Mouse (Mus musculus): ENCODE data around the gene Nxn. TPM values are rescaled to one million over a fixed set of nuclear protein-coding genes. Genes with fewer than 3 reads are reported as not detected.
A peak's percentile ranks its signal among the peaks of the same experiment; 100 is the strongest.

The Nxn gene
- polyA plus RNA-seq, 1 experiment from 2014 or later, result 26.0 TPM

- Histone ChIP-seq H3K9me3 (replicated peaks; ENCODE audit: low read length) (no peaks in the 10 kb centered on the region), H3K9ac (ENCODE audit: low read depth, low read length) (no peak overlapping the region), H3K4me2 (ENCODE audit: low read length) (no peak overlapping the region), H3K27me3 (ENCODE audit: insufficient read depth, low read length) (no peaks in the 10 kb centered on the region), H3K4me1 (replicated peaks; ENCODE audit: insufficient read depth, low read length) (peaks cover 9% of the 10 kb centered on the region), H3K27ac (no peak overlapping the region), H3K4me3 (replicated peaks; ENCODE audit: low read depth, low read length) (no peak overlapping the region), H3K36me3 (ENCODE audit: insufficient read depth, low read length) (0 out of 2 replicates have a peak, but pooled peaks cover 12% of the 10 kb centered on the region)
- DNase-seq (ENCODE audit: low spot score) (no peak), ATAC-seq (replicated peaks; ENCODE audit: low FRiP score, low read depth) (no peak)
- TF ChIP-seq CTCF (IDR thresholded peaks at IDR 0.05; ENCODE audit: low read depth), result no peak
These were observed 152.5 kb downstream of the Nxn start for GRCm38 (mm10) chr11:76246439-76246838.

GRCm38 (mm10) chr11:76243811-76244546 lies 155.0 kb downstream of the Nxn start:
- Histone ChIP-seq H3K4me2 (ENCODE audit: low read length) (peak overlapping the region; percentile 76), H3K27ac (peak overlapping the region; percentile 73; the same call in 1 of the 2 replicates), H3K9ac (ENCODE audit: low read depth, low read length) (peak overlapping the region; percentile 83), H3K4me1 (replicated peaks; ENCODE audit: insufficient read depth, low read length) (peaks cover 9% of the 10 kb centered on the region), H3K9me3 (replicated peaks; ENCODE audit: low read length) (no peaks in the 10 kb centered on the region), H3K36me3 (ENCODE audit: insufficient read depth, low read length) (peaks cover 12% of the 10 kb centered on the region; the same call in 1 of the 2 replicates), H3K27me3 (ENCODE audit: insufficient read depth, low read length) (no peaks in the 10 kb centered on the region), H3K4me3 (replicated peaks; ENCODE audit: low read depth, low read length) (peak overlapping the region; percentile 76)
- no peak for DNase-seq (ENCODE audit: low spot score)
- ATAC-seq (replicated peaks; ENCODE audit: low FRiP score, low read depth), result peak; percentile 57
- TF ChIP-seq CTCF (IDR thresholded peaks at IDR 0.05; ENCODE audit: low read depth), result no peak
- WGBS, result 2% methylated on average over 34 of the region's 34 CpGs

- H3K27ac ChIP-seq, result peak within 1 kb of the TSS; percentile 73
- peak within 1 kb of the TSS; percentile 83 for H3K9ac ChIP-seq (ENCODE audit: low read depth, low read length)
- DNase-seq (ENCODE audit: low spot score) (peak; percentile 94), ATAC-seq (replicated peaks; ENCODE audit: low FRiP score, low read depth) (peak; percentile 86)
- peaks cover 9% of the 10 kb centered on the region for H3K4me1 ChIP-seq (replicated peaks; ENCODE audit: insufficient read depth, low read length)
- no peaks in the 10 kb centered on the region for H3K27me3 ChIP-seq (ENCODE audit: insufficient read depth, low read length)
- whole genome bisulfite sequencing, result under 1% methylated on average over 61 of the region's 61 CpGs
- no peak for TF ChIP-seq CTCF (IDR thresholded peaks at IDR 0.05; ENCODE audit: low read depth)
- peak within 1 kb of the TSS; percentile 76 for H3K4me2 ChIP-seq (ENCODE audit: low read length)
- no peaks in the 10 kb centered on the region for H3K9me3 ChIP-seq (replicated peaks; ENCODE audit: low read length)
- peaks cover 6% of the 10 kb centered on the region; the same call in 1 of the 2 replicates for H3K36me3 ChIP-seq (ENCODE audit: insufficient read depth, low read length)
- peak within 1 kb of the TSS; percentile 76 for H3K4me3 ChIP-seq (replicated peaks; ENCODE audit: low read depth, low read length)
These were observed 155.8 kb downstream of the Nxn start, which contains the start of the genes Mrm3 and Glod4 for GRCm38 (mm10) chr11:76242901-76243810. TSS of gene Mrm3 (plus strand) at chr11:76243715. TSS of gene Glod4 (minus strand) at chr11:76243725.

DNA sequence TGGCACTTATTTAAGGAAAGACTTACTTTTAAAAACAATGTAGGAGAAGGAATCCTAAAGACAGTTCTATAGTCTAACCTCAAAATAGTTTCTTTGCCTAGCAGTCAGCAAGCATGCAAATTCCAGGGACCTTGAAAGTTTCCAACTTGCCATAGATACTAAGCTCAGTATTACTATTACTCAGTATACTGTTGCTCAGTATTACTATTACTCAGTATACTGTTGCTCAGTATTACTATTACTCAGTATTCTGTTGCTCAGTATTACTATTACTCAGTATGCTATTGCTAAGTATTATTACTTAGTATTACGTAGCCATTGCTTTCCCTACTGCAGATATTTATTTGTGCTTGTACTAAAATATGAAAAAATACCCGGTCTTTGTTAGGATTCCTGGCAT lies 159.2 kb downstream of the Nxn start:
- WGBS, result 99% methylated on average over 2 of the region's 2 CpGs
- Histone ChIP-seq H3K4me2 (ENCODE audit: low read length) (no peak overlapping the region), H3K27me3 (ENCODE audit: insufficient read depth, low read length) (no peaks in the 10 kb centered on the region), H3K4me1 (replicated peaks; ENCODE audit: insufficient read depth, low read length) (peaks cover 9% of the 10 kb centered on the region), H3K4me3 (replicated peaks; ENCODE audit: low read depth, low read length) (no peak overlapping the region), H3K9me3 (replicated peaks; ENCODE audit: low read length) (no peaks in the 10 kb centered on the region), H3K27ac (no peak overlapping the region), H3K9ac (ENCODE audit: low read depth, low read length) (no peak overlapping the region), H3K36me3 (ENCODE audit: insufficient read depth, low read length) (peaks cover 20% of the 10 kb centered on the region)
- no peak for DNase-seq (ENCODE audit: low spot score)
- TF ChIP-seq CTCF (IDR thresholded peaks at IDR 0.05; ENCODE audit: low read depth), result no peak
- ATAC-seq (replicated peaks; ENCODE audit: low FRiP score, low read depth), result no peak

DNA sequence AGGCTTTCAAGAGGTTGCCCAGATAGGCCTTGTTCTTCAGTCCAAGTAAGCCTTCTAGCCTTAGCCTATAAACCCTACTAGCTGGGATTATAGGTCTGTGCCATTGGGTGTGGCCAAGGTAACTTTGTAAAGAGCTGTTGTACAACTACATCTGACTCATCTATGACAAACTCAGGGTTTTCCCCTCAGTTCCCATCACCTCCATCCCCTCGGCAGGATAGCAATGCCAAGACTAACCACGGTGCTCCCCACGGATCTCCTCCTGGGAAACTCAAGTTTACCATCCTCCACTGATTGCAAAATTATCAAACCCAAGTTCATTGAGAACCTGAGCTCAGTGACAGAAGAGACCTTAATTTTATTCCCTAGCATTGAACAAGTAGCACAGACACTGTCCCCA lies 162.8 kb downstream of the Nxn start:
- ATAC-seq (replicated peaks; ENCODE audit: low FRiP score, low read depth), result no peak
- Histone ChIP-seq H3K4me3 (replicated peaks; ENCODE audit: low read depth, low read length) (no peak overlapping the region), H3K4me2 (ENCODE audit: low read length) (no peak overlapping the region), H3K4me1 (replicated peaks; ENCODE audit: insufficient read depth, low read length) (no peaks in the 10 kb centered on the region), H3K27ac (no peak overlapping the region), H3K9ac (ENCODE audit: low read depth, low read length) (no peak overlapping the region), H3K9me3 (replicated peaks; ENCODE audit: low read length) (no peaks in the 10 kb centered on the region), H3K36me3 (ENCODE audit: insufficient read depth, low read length) (peaks cover 48% of the 10 kb centered on the region), H3K27me3 (ENCODE audit: insufficient read depth, low read length) (no peaks in the 10 kb centered on the region)
- WGBS, result 92% methylated on average over 3 of the region's 3 CpGs
- no peak for DNase-seq (ENCODE audit: low spot score)
- no peak for TF ChIP-seq CTCF (IDR thresholded peaks at IDR 0.05; ENCODE audit: low read depth)

GRCm38 (mm10) chr11:76225051-76225450 lies 173.9 kb downstream of the Nxn start:
- H3K4me3 ChIP-seq (replicated peaks; ENCODE audit: low read depth, low read length), result no peak overlapping the region
- no peaks in the 10 kb centered on the region for H3K9me3 ChIP-seq (replicated peaks; ENCODE audit: low read length)
- H3K4me2 ChIP-seq (ENCODE audit: low read length), result no peak overlapping the region
- no peak for TF ChIP-seq CTCF (IDR thresholded peaks at IDR 0.05; ENCODE audit: low read depth)
- no peaks in the 10 kb centered on the region for H3K4me1 ChIP-seq (replicated peaks; ENCODE audit: insufficient read depth, low read length)
- no peak overlapping the region for H3K27ac ChIP-seq
- no peaks in the 10 kb centered on the region for H3K27me3 ChIP-seq (ENCODE audit: insufficient read depth, low read length)
- ATAC-seq (replicated peaks; ENCODE audit: low FRiP score, low read depth) (no peak), DNase-seq (ENCODE audit: low spot score) (no peak)
- no peak overlapping the region for H3K9ac ChIP-seq (ENCODE audit: low read depth, low read length)
- peaks cover 17% of the 10 kb centered on the region for H3K36me3 ChIP-seq (ENCODE audit: insufficient read depth, low read length)
